Mouse (Mus musculus): Measurements from ENCODE around the gene Fgfr2.
"Not testable (repeated sequence)": the region's sequence is repeated elsewhere in the genome, so short reads cannot be mapped to it uniquely, and the experiment has no call there.

Gene Fgfr2

GRCm38 (mm10) chr7:133120221-133120751 is 2.9 kb downstream of the Fgfr2 start:
- no peak for DNase-seq (ENCODE audit: low read depth)

GRCm38 (mm10) chr7:133117815-133118214 is 5.3 kb downstream of the Fgfr2 start:
- DNase-seq (ENCODE audit: low read depth), result no peak

- no peak for DNase-seq (ENCODE audit: low read depth)
These were observed 6.6 kb downstream of the Fgfr2 start for GRCm38 (mm10) chr7:133116542-133116941.

- DNase-seq (ENCODE audit: low read depth), result no peak
These were observed 7.3 kb downstream of the Fgfr2 start for GRCm38 (mm10) chr7:133115886-133116285.

GRCm38 (mm10) chr7:133114847-133115470 is 8.2 kb downstream of the Fgfr2 start:
- no peak for DNase-seq (ENCODE audit: low read depth)

- DNase-seq (ENCODE audit: low read depth), result no peak
These were observed 9.8 kb downstream of the Fgfr2 start for GRCm38 (mm10) chr7:133113185-133113895.

- DNase-seq (ENCODE audit: low read depth), result no peak
These were observed 10.8 kb downstream of the Fgfr2 start for GRCm38 (mm10) chr7:133112351-133112831.

- no peak for DNase-seq (ENCODE audit: low read depth)
These were observed 13.7 kb downstream of the Fgfr2 start for GRCm38 (mm10) chr7:133109442-133109841.

- no peak for DNase-seq (ENCODE audit: low read depth)
These were observed 14.5 kb downstream of the Fgfr2 start for GRCm38 (mm10) chr7:133108695-133109094.

- no peak for DNase-seq (ENCODE audit: low read depth)
These were observed 20.6 kb downstream of the Fgfr2 start for GRCm38 (mm10) chr7:133102578-133102977.

- no peak for DNase-seq (ENCODE audit: low read depth)
These were observed 22.1 kb downstream of the Fgfr2 start for GRCm38 (mm10) chr7:133101070-133101469.

GRCm38 (mm10) chr7:133100178-133100577 is 23.0 kb downstream of the Fgfr2 start:
- no peak for DNase-seq (ENCODE audit: low read depth)

GRCm38 (mm10) chr7:133099266-133099665 is 23.9 kb downstream of the Fgfr2 start:
- DNase-seq (ENCODE audit: low read depth), result no peak

- no peak for DNase-seq (ENCODE audit: low read depth)
These were observed 24.9 kb downstream of the Fgfr2 start for GRCm38 (mm10) chr7:133098118-133098793.

- not testable (repeated sequence) for DNase-seq (ENCODE audit: low read depth)
These were observed 27.5 kb downstream of the Fgfr2 start for GRCm38 (mm10) chr7:133095610-133096009.

GRCm38 (mm10) chr7:133094711-133095495 is 28.2 kb downstream of the Fgfr2 start:
- DNase-seq (ENCODE audit: low read depth), result no peak

- DNase-seq (ENCODE audit: low read depth), result no peak
These were observed 29.0 kb downstream of the Fgfr2 start for GRCm38 (mm10) chr7:133094161-133094560.

GRCm38 (mm10) chr7:133093731-133094130 is 29.4 kb downstream of the Fgfr2 start:
- DNase-seq (ENCODE audit: low read depth), result no peak

GRCm38 (mm10) chr7:133090641-133091040 is 32.5 kb downstream of the Fgfr2 start:
- DNase-seq (ENCODE audit: low read depth), result no peak

- DNase-seq (ENCODE audit: low read depth), result no peak
These were observed 33.4 kb downstream of the Fgfr2 start for GRCm38 (mm10) chr7:133089621-133090260.

GRCm38 (mm10) chr7:133088830-133089261 is 34.3 kb downstream of the Fgfr2 start:
- DNase-seq (ENCODE audit: low read depth), result no peak
